Mouse (Mus musculus) adrenal gland, adult 2 months (tissue): Measurements from ENCODE around the gene Tcap. TPM values are rescaled to one million over a fixed set of nuclear protein-coding genes. Genes with fewer than 3 reads are reported as not detected.
"Not testable (repeated sequence)": the region's sequence is repeated elsewhere in the genome, so short reads cannot be mapped to it uniquely, and the experiment has no call there.

Experiments
- DNase-seq: peaks from one replicate; pipeline ENCODE4 v3.0.0; 2021
- polyA plus RNA-seq: library from polyadenylated mRNA; depleted of rRNA; stranded (reverse); fragments of >200 nt; gene quantifications from 2 replicates; pipeline ENCODE4 v1.2.3, GENCODE M21; 2012
- total RNA-seq, 2 experiments: library from RNA; stranded (reverse); gene quantifications; 2 replicates each; pipeline ENCODE4 v1.2.3; 2021

Gene Tcap
- total and polyA plus RNA-seq, 3 experiments = 0.31 to 0.46 (median 0.32) TPM

GRCm38 (mm10) chr11:98381651-98382050 is 2.0 kb upstream of the Tcap start:
- no peak for DNase-seq

- DNase-seq = not testable (repeated sequence)
These were observed 1.2 kb upstream of the Tcap start for GRCm38 (mm10) chr11:98382405-98382804.

GRCm38 (mm10) chr11:98384216-98384615 is 605 bp downstream of the Tcap start:
- no peak for DNase-seq

GRCm38 (mm10) chr11:98384721-98385637 is 1.4 kb downstream of the Tcap start:
- no peak for DNase-seq

GRCm38 (mm10) chr11:98385638-98386585 is 2.3 kb downstream of the Tcap start, which contains the start of gene Pnmt:
TSS of gene Pnmt (plus strand) at chr11:98386450.
- DNase-seq = no peak

- DNase-seq = no peak
These were observed 3.0 kb downstream of the Tcap start for GRCm38 (mm10) chr11:98386596-98386995.

- DNase-seq = no peak
These were observed 3.5 kb downstream of the Tcap start for GRCm38 (mm10) chr11:98387056-98387577.

GRCm38 (mm10) chr11:98388282-98388681 is 4.7 kb downstream of the Tcap start:
- no peak for DNase-seq

- peak; percentile 38 for DNase-seq
These were observed 5.7 kb downstream of the Tcap start for GRCm38 (mm10) chr11:98389221-98389780.

GRCm38 (mm10) chr11:98390141-98390540 is 6.5 kb downstream of the Tcap start:
- DNase-seq = no peak

- DNase-seq = no peak
These were observed 8.4 kb downstream of the Tcap start for GRCm38 (mm10) chr11:98392034-98392433.

- DNase-seq = no peak
These were observed 9.0 kb downstream of the Tcap start for GRCm38 (mm10) chr11:98392645-98393044.

- DNase-seq = no peak
These were observed 9.7 kb downstream of the Tcap start for GRCm38 (mm10) chr11:98393317-98393716.

- DNase-seq = no peak
These were observed 10.7 kb downstream of the Tcap start for GRCm38 (mm10) chr11:98394301-98394700.

- no peak for DNase-seq
These were observed 11.4 kb downstream of the Tcap start for GRCm38 (mm10) chr11:98395041-98395440.

- no peak for DNase-seq
These were observed 14.3 kb downstream of the Tcap start for GRCm38 (mm10) chr11:98397946-98398345.

- DNase-seq = peak; percentile 91
These were observed 16.6 kb downstream of the Tcap start, which contains the start of gene Pgap3 for GRCm38 (mm10) chr11:98400161-98400726. TSS of gene Pgap3 (minus strand) at chr11:98400490.

GRCm38 (mm10) chr11:98400816-98401215 is 17.2 kb downstream of the Tcap start:
- DNase-seq = no peak

GRCm38 (mm10) chr11:98406621-98407020 is 23.0 kb downstream of the Tcap start:
- DNase-seq = no peak

GRCm38 (mm10) chr11:98408872-98409271 is 25.3 kb downstream of the Tcap start:
- DNase-seq = no peak

GRCm38 (mm10) chr11:98409341-98409822 is 25.8 kb downstream of the Tcap start:
- DNase-seq = no peak
